Mouse (Mus musculus): ENCODE measurements around the gene Arsb. TPM values are rescaled to one million over a fixed set of nuclear protein-coding genes. Genes with fewer than 3 reads are reported as not detected.

The Arsb gene
- polyA plus RNA-seq, 1 experiment = 7.2 TPM

DNA sequence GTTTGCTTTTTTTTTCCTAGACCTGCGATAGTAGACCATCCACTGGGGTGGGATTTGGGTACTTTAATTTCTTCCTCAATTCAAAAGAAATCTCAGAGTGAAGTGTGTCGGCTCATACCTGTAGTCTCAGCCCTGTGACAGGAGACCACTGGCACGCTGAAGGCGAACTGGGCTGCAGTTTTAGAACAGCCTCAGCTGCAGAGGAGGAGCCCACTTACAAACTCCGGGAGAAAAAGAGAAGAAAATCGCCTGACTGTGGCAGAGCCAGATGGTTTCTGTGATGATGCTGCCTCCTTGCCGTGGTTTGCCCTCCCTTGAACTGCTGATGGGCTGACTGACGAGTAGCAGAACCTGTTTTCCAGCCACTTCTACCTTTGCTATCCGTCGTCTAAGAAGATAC lies 100.3 kb downstream of the Arsb start:
- TF ChIP-seq E2F4 (IDR thresholded peaks at IDR 0.05; ENCODE audit: insufficient read depth) = no peak
- TF ChIP-seq MYOD1 (IDR thresholded peaks at IDR 0.05; ENCODE audit: control insufficient read depth in 1 of 3, insufficient read length in 2 of 3, low read depth in 2 of 3) = no peak
- no peak for TF ChIP-seq CEBPB (IDR thresholded peaks at IDR 0.05; ENCODE audit: insufficient read depth, poor library complexity, severe bottlenecking)
- TF ChIP-seq POLR2AphosphoS2 (IDR thresholded peaks at IDR 0.05; ENCODE audit: insufficient read length, low read depth) = no peak
- no peak for TF ChIP-seq REST (IDR thresholded peaks at IDR 0.05; ENCODE audit: insufficient read depth, insufficient read length)
- no peak for TF ChIP-seq MAX (IDR thresholded peaks at IDR 0.05; ENCODE audit: low read depth)
- no peak for TF ChIP-seq TCF12 (IDR thresholded peaks at IDR 0.05; ENCODE audit: insufficient read depth, poor library complexity, severe bottlenecking)
- no peak for TF ChIP-seq MYOG (IDR thresholded peaks at IDR 0.05; ENCODE audit: control insufficient read depth in 1 of 3, insufficient read depth in 1 of 3, insufficient read length in 2 of 3, low read depth in 2 of 3)
- TF ChIP-seq SRF (IDR thresholded peaks at IDR 0.05; ENCODE audit: control insufficient read depth, insufficient read length, low read depth) = no peak
- no peak for TF ChIP-seq POLR2A (IDR thresholded peaks at IDR 0.05; ENCODE audit: insufficient read length, low read depth)
- no peak for TF ChIP-seq TCF3 (IDR thresholded peaks at IDR 0.05; ENCODE audit: insufficient read length, low read depth)
- no peak for TF ChIP-seq USF1 (IDR thresholded peaks at IDR 0.05; ENCODE audit: low read depth)

GRCm38 (mm10) chr13:93872591-93872990 lies 101.2 kb downstream of the Arsb start:
- H3ac ChIP-seq (ENCODE audit: control insufficient read depth, insufficient read length) = no peak overlapping the region
- H3K4me3 ChIP-seq = no peak overlapping the region
- H3K36me3 ChIP-seq (ENCODE audit: control insufficient read depth, insufficient read depth) = no peaks in the 10 kb centered on the region
- no peaks in the 10 kb centered on the region for H3K79me2 ChIP-seq (ENCODE audit: control insufficient read depth, insufficient read depth)
- TF ChIP-seq MYOG (IDR thresholded peaks at IDR 0.05; ENCODE audit: control insufficient read depth in 1 of 3, insufficient read depth in 1 of 3, insufficient read length in 2 of 3, low read depth in 2 of 3) = no peak
- no peak for TF ChIP-seq MAX (IDR thresholded peaks at IDR 0.05; ENCODE audit: low read depth)
- no peak for TF ChIP-seq USF1 (IDR thresholded peaks at IDR 0.05; ENCODE audit: low read depth)
- TF ChIP-seq POLR2A (IDR thresholded peaks at IDR 0.05; ENCODE audit: insufficient read length, low read depth) = no peak
- no peak for TF ChIP-seq TCF3 (IDR thresholded peaks at IDR 0.05; ENCODE audit: insufficient read length, low read depth)
- TF ChIP-seq POLR2AphosphoS2 (IDR thresholded peaks at IDR 0.05; ENCODE audit: insufficient read length, low read depth) = no peak
- TF ChIP-seq CEBPB (IDR thresholded peaks at IDR 0.05; ENCODE audit: insufficient read depth, poor library complexity, severe bottlenecking) = no peak
- no peak for TF ChIP-seq E2F4 (IDR thresholded peaks at IDR 0.05; ENCODE audit: insufficient read depth)
- no peak for TF ChIP-seq REST (IDR thresholded peaks at IDR 0.05; ENCODE audit: insufficient read depth, insufficient read length)
- TF ChIP-seq TCF12 (IDR thresholded peaks at IDR 0.05; ENCODE audit: insufficient read depth, poor library complexity, severe bottlenecking) = no peak
- TF ChIP-seq MYOD1 (IDR thresholded peaks at IDR 0.05; ENCODE audit: control insufficient read depth in 1 of 3, insufficient read length in 2 of 3, low read depth in 2 of 3) = no peak
- no peak for TF ChIP-seq SRF (IDR thresholded peaks at IDR 0.05; ENCODE audit: control insufficient read depth, insufficient read length, low read depth)
- no peaks in the 10 kb centered on the region for H3K27me3 ChIP-seq (ENCODE audit: control insufficient read depth, insufficient read depth, insufficient read length)
- no peak overlapping the region for H3K4me2 ChIP-seq (ENCODE audit: low read depth)

More for the DNA sequence above, 100.3 kb downstream of the Arsb start:
- Histone ChIP-seq H3K27me3 (ENCODE audit: control insufficient read depth, insufficient read depth, insufficient read length) (no peaks in the 10 kb centered on the region), H3K4me3 (no peak overlapping the region), H3K4me2 (ENCODE audit: low read depth) (no peak overlapping the region), H3ac (ENCODE audit: control insufficient read depth, insufficient read length) (no peak overlapping the region), H3K36me3 (ENCODE audit: control insufficient read depth, insufficient read depth) (no peaks in the 10 kb centered on the region), H3K79me2 (ENCODE audit: control insufficient read depth, insufficient read depth) (no peaks in the 10 kb centered on the region)

DNA sequence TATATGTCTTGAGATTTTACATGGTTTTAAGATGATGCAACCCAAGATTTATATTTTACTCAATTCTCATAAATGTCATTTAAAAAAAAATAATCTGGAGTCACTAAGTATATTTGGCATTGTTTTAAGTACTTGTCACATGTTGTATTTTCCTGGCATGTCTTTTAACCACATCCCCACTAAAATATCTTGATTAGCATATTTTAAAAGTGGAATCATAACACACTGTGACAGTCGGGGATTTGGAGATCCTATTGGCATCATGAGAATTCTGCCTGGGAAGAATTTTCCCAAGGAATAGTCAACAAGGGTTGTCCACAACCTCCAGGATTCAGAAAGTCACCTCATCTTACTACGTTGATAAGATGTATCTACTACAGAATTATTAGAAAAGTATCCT lies 106.5 kb downstream of the Arsb start:
- Histone ChIP-seq H3ac (ENCODE audit: control insufficient read depth, insufficient read length) (no peak overlapping the region), H3K4me2 (ENCODE audit: low read depth) (no peak overlapping the region), H3K79me2 (ENCODE audit: control insufficient read depth, insufficient read depth) (no peaks in the 10 kb centered on the region), H3K36me3 (ENCODE audit: control insufficient read depth, insufficient read depth) (no peaks in the 10 kb centered on the region), H3K4me3 (no peak overlapping the region), H3K27me3 (ENCODE audit: control insufficient read depth, insufficient read depth, insufficient read length) (no peaks in the 10 kb centered on the region)
- no peak for TF ChIP-seq TCF3 (IDR thresholded peaks at IDR 0.05; ENCODE audit: insufficient read length, low read depth)
- TF ChIP-seq USF1 (IDR thresholded peaks at IDR 0.05; ENCODE audit: low read depth) = peak; percentile 42

- TF ChIP-seq MYOD1 (IDR thresholded peaks at IDR 0.05; ENCODE audit: control insufficient read depth in 1 of 3, insufficient read length in 2 of 3, low read depth in 2 of 3) = no peak
- TF ChIP-seq CEBPB (IDR thresholded peaks at IDR 0.05; ENCODE audit: insufficient read depth, poor library complexity, severe bottlenecking) = no peak
- TF ChIP-seq USF1 (IDR thresholded peaks at IDR 0.05; ENCODE audit: low read depth) = no peak
- TF ChIP-seq MYOG (IDR thresholded peaks at IDR 0.05; ENCODE audit: control insufficient read depth in 1 of 3, insufficient read depth in 1 of 3, insufficient read length in 2 of 3, low read depth in 2 of 3) = no peak
- TF ChIP-seq TCF12 (IDR thresholded peaks at IDR 0.05; ENCODE audit: insufficient read depth, poor library complexity, severe bottlenecking) = no peak
- no peak for TF ChIP-seq TCF3 (IDR thresholded peaks at IDR 0.05; ENCODE audit: insufficient read length, low read depth)
- TF ChIP-seq SRF (IDR thresholded peaks at IDR 0.05; ENCODE audit: control insufficient read depth, insufficient read length, low read depth) = no peak
- no peak for TF ChIP-seq E2F4 (IDR thresholded peaks at IDR 0.05; ENCODE audit: insufficient read depth)
- no peak for TF ChIP-seq MAX (IDR thresholded peaks at IDR 0.05; ENCODE audit: low read depth)
- TF ChIP-seq POLR2AphosphoS2 (IDR thresholded peaks at IDR 0.05; ENCODE audit: insufficient read length, low read depth) = no peak
- TF ChIP-seq REST (IDR thresholded peaks at IDR 0.05; ENCODE audit: insufficient read depth, insufficient read length) = no peak
- no peak for TF ChIP-seq POLR2A (IDR thresholded peaks at IDR 0.05; ENCODE audit: insufficient read length, low read depth)
- Histone ChIP-seq H3K27me3 (ENCODE audit: control insufficient read depth, insufficient read depth, insufficient read length) (no peaks in the 10 kb centered on the region), H3ac (ENCODE audit: control insufficient read depth, insufficient read length) (no peak overlapping the region), H3K4me2 (ENCODE audit: low read depth) (no peak overlapping the region), H3K4me3 (no peak overlapping the region), H3K79me2 (ENCODE audit: control insufficient read depth, insufficient read depth) (no peaks in the 10 kb centered on the region), H3K36me3 (ENCODE audit: control insufficient read depth, insufficient read depth) (no peaks in the 10 kb centered on the region)
Observed at GRCm38 (mm10) chr13:93879426-93879825, 108.0 kb downstream of the Arsb start.

DNA sequence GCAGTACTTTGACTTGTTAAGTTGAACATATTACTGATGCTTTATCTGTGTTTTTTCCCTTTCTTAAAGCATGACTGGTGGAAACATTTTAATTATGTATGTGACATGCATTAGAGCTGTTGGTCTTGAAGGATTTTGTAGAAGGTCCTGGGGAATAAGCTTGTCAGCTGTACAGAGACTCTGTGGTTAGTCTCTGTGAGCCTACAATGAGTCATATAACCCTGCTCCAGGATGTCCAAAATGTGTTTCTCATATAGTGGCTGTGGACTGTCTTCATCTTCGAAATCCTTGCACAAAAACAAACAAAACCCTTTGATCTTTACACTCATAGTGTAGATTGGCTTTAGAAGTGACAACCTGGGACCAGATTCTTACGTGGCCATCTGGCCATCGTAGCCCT lies 110.7 kb downstream of the Arsb start:
- Histone ChIP-seq H3ac (ENCODE audit: control insufficient read depth, insufficient read length) (no peak overlapping the region), H3K36me3 (ENCODE audit: control insufficient read depth, insufficient read depth) (no peaks in the 10 kb centered on the region), H3K79me2 (ENCODE audit: control insufficient read depth, insufficient read depth) (no peaks in the 10 kb centered on the region), H3K4me3 (no peak overlapping the region), H3K27me3 (ENCODE audit: control insufficient read depth, insufficient read depth, insufficient read length) (no peaks in the 10 kb centered on the region), H3K4me2 (ENCODE audit: low read depth) (peak overlapping the region; percentile 36)
- TF ChIP-seq E2F4 (IDR thresholded peaks at IDR 0.05; ENCODE audit: insufficient read depth) (no peak), TCF3 (IDR thresholded peaks at IDR 0.05; ENCODE audit: insufficient read length, low read depth) (no peak), POLR2AphosphoS2 (IDR thresholded peaks at IDR 0.05; ENCODE audit: insufficient read length, low read depth) (no peak), REST (IDR thresholded peaks at IDR 0.05; ENCODE audit: insufficient read depth, insufficient read length) (no peak), USF1 (IDR thresholded peaks at IDR 0.05; ENCODE audit: low read depth) (no peak), POLR2A (IDR thresholded peaks at IDR 0.05; ENCODE audit: insufficient read length, low read depth) (no peak), SRF (IDR thresholded peaks at IDR 0.05; ENCODE audit: control insufficient read depth, insufficient read length, low read depth) (no peak), TCF12 (IDR thresholded peaks at IDR 0.05; ENCODE audit: insufficient read depth, poor library complexity, severe bottlenecking) (no peak), MYOD1 (IDR thresholded peaks at IDR 0.05; ENCODE audit: control insufficient read depth in 1 of 3, insufficient read length in 2 of 3, low read depth in 2 of 3) (no peak), MAX (IDR thresholded peaks at IDR 0.05; ENCODE audit: low read depth) (no peak), CEBPB (IDR thresholded peaks at IDR 0.05; ENCODE audit: insufficient read depth, poor library complexity, severe bottlenecking) (no peak)

Measured in myocyte (in vitro differentiated cells).